Mouse (Mus musculus) lung, adult 2 months (tissue): ENCODE data around the gene N4bp2l1. TPM values are rescaled to one million over a fixed set of nuclear protein-coding genes. Genes with fewer than 3 reads are reported as not detected.

Experiments used
- DNase-seq: peaks from one replicate; pipeline ENCODE4 v3.0.0; 2022
- H3K4me1 ChIP-seq: fragments of 200-500 bp; 2 replicates; pipeline ENCODE4 v1.6.1; 2011; ENCODE audit warnings: low read length; ENCODE audit not compliant: control insufficient read depth, insufficient read depth
- H3K4me3 ChIP-seq: fragments of 200-500 bp; replicated peaks from 2 replicates; pipeline ENCODE3; 2011; ENCODE audit warnings: low read depth, mild to moderate bottlenecking, control low read depth, low read length; ENCODE audit errors: extremely low read depth
- CTCF ChIP-seq: fragments of 200-500 bp; IDR thresholded peaks from 2 replicates; pipeline ENCODE4 v1.5.1; 2011; ENCODE audit warnings: mild to moderate bottlenecking, low read length, control low read depth; ENCODE audit not compliant: insufficient read depth
- POLR2A ChIP-seq: fragments of 200-500 bp; IDR thresholded peaks from 2 replicates; pipeline ENCODE4 v1.6.1; 2011; ENCODE audit warnings: low read depth, mild to moderate bottlenecking, control low read depth, low read length, borderline replicate concordance; ENCODE audit errors: extremely low read depth
- WGBS: fragments of 180-500 bp; shearing (Covaris S2); methylation state at CpG from one replicate; pipeline ENCODE4 v1.1.7; 2018; 5-methylcytosine and 5-hydroxymethylcytosine counted together
- polyA plus RNA-seq: library from polyadenylated mRNA; depleted of rRNA; stranded (reverse); fragments of >200 nt; gene quantifications from 2 replicates; pipeline ENCODE4 v1.2.3, GENCODE M21; 2012

N4bp2l1 gene
- polyA plus RNA-seq, 1 experiment, result 14.9 TPM

DNA sequence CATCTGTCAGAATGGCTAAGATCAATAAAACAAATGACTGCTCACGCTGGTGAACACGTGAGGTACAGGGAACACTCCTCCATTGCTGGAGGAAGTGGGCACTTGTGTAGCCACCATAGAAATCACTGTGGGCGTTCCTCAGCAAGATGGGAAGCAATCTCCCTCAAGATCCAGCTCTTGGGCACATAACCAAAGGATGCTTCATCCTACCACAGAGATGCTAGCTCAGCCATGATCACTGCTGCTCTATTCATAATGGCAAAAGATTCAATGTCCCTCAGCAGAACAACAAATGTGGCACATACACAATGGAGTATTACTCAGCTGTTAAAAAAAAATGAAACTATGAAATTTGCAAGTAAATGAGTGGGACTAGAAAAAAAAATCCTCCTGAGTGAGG, 19.7 kb upstream of the N4bp2l1 start:
- DNase-seq, result no peak
- WGBS, result 69% methylated on average over 3 of the region's 3 CpGs
- Histone ChIP-seq H3K4me3 (no peak overlapping the region), H3K4me1 (peaks cover 3% of the 10 kb centered on the region)
- TF ChIP-seq POLR2A (no peak), CTCF (no peak)

DNA sequence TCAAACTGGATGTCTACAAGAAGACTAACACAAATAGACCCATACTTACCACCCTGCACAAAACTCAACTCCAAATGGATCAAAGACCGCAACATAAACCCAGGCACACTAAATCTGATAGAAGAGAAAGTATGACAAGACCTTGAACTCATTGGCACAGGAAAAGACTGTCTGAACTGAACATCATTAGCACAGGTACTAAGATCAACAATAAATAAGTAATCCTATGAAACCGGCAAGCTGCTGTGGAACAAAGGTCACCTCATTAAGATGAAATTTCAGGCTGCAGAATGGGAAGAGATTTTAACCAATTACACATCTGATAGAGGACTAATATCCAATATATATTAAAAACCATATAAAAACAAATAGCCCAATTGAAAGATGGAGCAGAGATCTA, 19.2 kb upstream of the N4bp2l1 start:
- DNase-seq, result no peak

DNA sequence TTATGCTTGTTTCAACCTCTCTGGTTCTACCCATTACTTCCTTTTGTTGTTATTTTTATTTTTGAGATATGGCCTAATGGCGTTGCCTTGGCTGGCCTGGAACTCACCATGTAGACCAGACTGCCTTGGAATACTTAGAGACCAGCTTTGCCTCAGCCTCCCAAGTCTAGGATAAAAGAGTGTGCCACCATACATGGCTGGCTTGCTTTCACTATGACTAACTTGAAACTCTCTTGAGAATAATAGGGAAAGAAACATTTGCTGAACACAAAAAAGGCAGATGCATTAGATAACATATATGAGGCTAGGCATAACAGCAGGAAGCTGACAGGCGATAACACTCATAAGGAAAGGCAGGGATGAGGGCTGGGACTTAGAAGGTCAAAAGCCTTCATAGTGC, 17.1 kb upstream of the N4bp2l1 start:
- peaks cover 6% of the 10 kb centered on the region for H3K4me1 ChIP-seq
- H3K4me3 ChIP-seq, result no peak overlapping the region
- WGBS, result 77% methylated on average over 2 of the region's 2 CpGs
- TF ChIP-seq CTCF, result no peak
- TF ChIP-seq POLR2A, result no peak
- DNase-seq, result no peak

More for the DNA sequence above, 19.2 kb upstream of the N4bp2l1 start:
- no peak for TF ChIP-seq POLR2A
- TF ChIP-seq CTCF, result no peak
- Histone ChIP-seq H3K4me3 (no peak overlapping the region), H3K4me1 (peaks cover 6% of the 10 kb centered on the region)
- 96% methylated on average over 2 of the region's 2 CpGs for WGBS

DNA sequence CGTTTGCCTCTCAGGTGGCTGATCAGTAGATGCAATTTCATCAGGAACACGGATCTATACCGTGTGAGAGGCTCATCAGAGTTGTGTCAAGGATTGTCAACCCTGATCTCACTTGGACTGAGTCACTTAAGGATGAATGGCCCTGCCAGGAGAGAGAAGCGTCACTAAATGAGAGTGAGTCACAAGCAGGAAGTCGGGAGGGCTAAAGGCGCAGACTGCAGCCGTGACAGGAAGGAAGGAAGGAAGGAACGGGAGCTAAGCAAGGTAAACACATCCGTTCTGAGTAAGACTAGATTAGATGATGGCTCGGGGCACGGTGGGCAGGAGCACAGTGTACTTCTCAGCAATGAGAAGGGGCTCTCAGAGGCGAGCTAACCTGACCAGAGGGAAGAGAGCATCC, 14.7 kb upstream of the N4bp2l1 start:
- peaks cover 6% of the 10 kb centered on the region for H3K4me1 ChIP-seq
- no peak overlapping the region for H3K4me3 ChIP-seq
- TF ChIP-seq CTCF (no peak), POLR2A (no peak)
- WGBS, result 22% methylated on average over 12 of the region's 12 CpGs
- no peak for DNase-seq

DNA sequence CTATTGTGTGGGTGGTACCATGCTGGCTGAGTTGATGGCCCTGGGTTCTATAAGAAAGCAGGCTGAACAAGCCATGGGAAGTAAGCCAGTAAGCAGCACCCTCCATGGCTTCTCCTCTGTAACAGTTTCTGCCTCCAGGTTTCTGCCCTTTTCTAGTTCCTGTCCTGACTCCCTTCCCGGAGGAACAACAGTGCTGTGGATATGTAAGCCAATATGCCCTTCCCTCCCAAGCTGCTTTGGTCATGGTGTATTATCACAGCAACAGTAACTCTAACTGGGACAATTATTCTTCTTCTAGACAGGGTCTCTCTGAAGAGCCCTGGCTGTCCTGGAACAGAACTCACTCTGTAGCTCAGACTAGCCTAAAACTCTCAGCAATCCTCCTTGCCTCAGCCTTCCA, 14.1 kb upstream of the N4bp2l1 start:
- no peak for DNase-seq
- WGBS, result 74% methylated on average over 1 of the region's 1 CpGs
- H3K4me1 ChIP-seq, result peaks cover 6% of the 10 kb centered on the region
- H3K4me3 ChIP-seq, result no peak overlapping the region
- no peak for TF ChIP-seq POLR2A
- TF ChIP-seq CTCF, result no peak

DNA sequence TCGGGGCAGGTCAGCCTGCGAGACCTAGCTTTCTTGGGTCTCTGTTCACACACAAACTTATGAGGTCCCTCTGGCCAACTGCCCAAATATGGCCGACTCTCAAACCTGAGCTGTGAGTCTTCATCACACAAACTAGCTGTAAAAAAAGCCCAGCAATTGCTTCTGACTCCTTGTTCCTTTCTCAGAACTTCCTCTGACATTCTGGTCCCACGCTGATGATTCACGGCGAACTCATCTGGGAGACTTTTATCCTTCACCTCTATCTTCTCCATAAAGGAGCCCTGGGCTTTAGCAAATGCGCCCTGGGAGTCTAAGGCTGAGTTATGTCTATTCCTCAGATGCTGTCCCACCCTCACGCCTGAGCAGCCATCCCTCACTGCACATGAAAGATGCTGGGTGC, 10.6 kb upstream of the N4bp2l1 start:
- TF ChIP-seq CTCF (no peak), POLR2A (no peak)
- H3K4me1 ChIP-seq, result peaks cover 6% of the 10 kb centered on the region
- H3K4me3 ChIP-seq, result no peak overlapping the region
- 92% methylated on average over 8 of the region's 8 CpGs for whole genome bisulfite sequencing
- DNase-seq, result no peak

DNA sequence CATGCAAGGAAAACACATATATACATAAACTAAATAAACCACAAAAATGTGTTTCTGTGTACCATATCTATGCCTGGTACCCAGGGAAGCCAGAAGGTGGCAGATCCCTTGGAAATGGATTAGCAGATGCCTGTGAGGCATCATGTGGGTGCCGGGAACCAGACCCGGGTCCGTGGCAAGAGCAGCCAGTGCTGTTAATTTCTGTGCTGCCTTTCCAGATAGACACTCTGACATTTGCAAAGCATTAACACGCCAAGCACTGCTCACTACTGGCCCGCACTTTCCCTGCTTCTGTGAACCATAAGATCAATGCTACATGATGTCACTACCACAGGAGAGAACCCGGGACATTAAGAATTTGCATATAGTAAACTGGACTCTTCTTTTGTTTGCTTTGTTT, 9.1 kb upstream of the N4bp2l1 start:
- WGBS, result 96% methylated on average over 6 of the region's 6 CpGs
- Histone ChIP-seq H3K4me3 (no peak overlapping the region), H3K4me1 (no peaks in the 10 kb centered on the region)
- DNase-seq, result no peak
- TF ChIP-seq CTCF (no peak), POLR2A (no peak)

DNA sequence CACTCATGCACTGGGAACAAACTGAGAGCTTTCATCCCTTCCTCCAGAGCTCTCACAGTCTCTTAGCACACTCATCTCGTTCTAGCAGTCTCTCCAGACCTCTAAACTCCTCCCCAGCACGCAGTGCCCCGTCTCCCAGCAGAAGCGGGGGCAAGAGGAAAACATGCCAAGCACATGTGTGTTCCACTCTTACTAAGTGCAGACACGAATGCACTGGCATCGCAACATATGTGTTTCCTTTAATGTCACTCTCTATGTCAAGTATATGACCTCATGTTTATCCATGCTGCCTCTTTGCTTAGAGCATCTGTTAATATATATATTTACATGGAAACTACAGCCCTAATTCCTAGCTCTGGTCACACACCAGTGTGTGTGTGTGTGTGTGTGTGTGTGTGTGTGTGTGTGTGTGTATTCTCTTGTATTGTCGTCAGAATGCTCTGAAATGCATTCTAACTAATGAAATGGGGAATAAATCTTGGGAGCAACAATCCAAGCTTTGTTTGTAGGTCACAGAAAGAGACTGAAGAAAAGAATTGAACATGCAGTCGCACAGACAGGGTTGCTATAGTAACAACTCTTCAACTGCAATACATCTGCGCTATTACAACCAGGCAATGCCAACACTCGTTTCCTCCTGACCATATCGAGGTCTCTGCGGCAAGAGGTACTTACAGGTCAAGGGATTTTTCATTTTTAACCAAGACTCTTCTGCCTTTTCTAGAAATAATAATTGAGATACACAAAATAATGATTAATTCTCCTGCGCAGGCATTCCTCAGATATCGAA, 4.6 kb upstream of the N4bp2l1 start:
- H3K4me3 ChIP-seq, result no peak overlapping the region
- TF ChIP-seq CTCF, result no peak
- WGBS, result 75% methylated on average over 14 of the region's 14 CpGs

DNA sequence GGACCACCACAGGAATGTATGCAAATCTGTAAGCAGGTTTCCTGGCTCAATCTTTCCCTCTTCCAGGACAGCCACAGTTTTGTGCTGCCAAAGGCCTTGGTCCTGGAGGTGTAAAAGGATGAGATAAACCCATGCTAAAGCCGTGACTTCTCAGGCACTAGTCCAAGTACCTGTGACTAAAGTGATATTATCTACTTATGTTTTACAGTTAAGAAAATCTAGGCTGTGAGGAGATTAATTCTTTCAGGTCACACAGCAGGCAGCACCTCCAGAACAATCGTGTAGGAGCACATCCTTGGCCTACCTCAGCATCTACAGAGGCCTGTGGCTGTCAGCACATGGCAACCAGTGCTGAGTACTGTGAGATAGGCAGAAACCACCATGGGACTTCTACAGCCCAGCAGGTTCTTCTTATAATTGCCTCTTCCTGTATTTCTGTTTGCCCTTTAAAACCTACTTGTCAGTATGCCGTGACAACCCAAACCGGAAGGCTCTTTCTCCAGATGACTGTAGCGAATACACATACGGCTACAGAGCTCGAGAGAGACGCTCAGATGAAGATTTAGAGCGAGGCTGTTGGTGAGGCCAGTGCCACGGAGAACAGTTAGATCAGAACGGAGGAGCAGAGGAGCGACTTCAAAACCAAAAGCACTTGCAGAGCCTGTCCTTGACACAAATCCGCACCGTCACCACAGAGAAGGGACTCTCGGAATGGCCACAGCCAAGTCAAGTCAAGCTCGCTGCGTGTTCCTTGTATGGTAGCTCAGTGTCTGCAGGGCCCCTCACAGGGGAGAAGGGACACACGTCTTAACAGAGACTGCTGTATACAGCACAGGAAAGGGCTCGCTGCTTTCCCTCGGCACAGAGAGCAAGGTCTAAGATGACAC, 3.8 kb upstream of the N4bp2l1 start:
- Histone ChIP-seq H3K4me3 (no peak overlapping the region), H3K4me1 (no peaks in the 10 kb centered on the region)
- no peak for TF ChIP-seq POLR2A
- no peak for TF ChIP-seq CTCF
- 58% methylated on average over 20 of the region's 20 CpGs for WGBS
- DNase-seq, result no peak

More for the DNA sequence above, 4.6 kb upstream of the N4bp2l1 start:
- DNase-seq, result no peak
- H3K4me1 ChIP-seq, result no peaks in the 10 kb centered on the region
